Mouse (Mus musculus) neural tube, embryonic 15.5 days (tissue): ENCODE data around the gene Adcy1. TPM values are rescaled to one million over a fixed set of nuclear protein-coding genes. Genes with fewer than 3 reads are reported as not detected.

Experiments
- ATAC-seq: fragments of 200-750 bp; cut with Nextera tagmentation; 2 replicates; pipeline ENCODE4 v1.8.0; 2017; ENCODE audit warnings: mild to moderate bottlenecking, moderate TSS enrichment, moderate library complexity; ENCODE audit not compliant: low FRiP score
- H3K27ac ChIP-seq: fragments of 300-500 bp; sonication (generic); replicated peaks from 2 replicates; pipeline ENCODE4 v1.5.1; 2015; ENCODE audit warnings: mild to moderate bottlenecking, inconsistent platforms
- H3K27me3 ChIP-seq: fragments of 300-500 bp; sonication (generic); replicated peaks from 2 replicates; pipeline ENCODE4 v1.6.1; 2015; ENCODE audit warnings: inconsistent platforms
- H3K36me3 ChIP-seq: fragments of 300-500 bp; sonication (generic); 2 replicates; pipeline ENCODE4 v1.6.1; 2015; ENCODE audit warnings: inconsistent platforms
- H3K4me1 ChIP-seq: fragments of 300-500 bp; sonication (generic); 2 replicates; pipeline ENCODE4 v1.6.1; 2015; ENCODE audit warnings: inconsistent platforms
- H3K4me2 ChIP-seq: fragments of 300-500 bp; sonication (generic); 2 replicates; pipeline ENCODE4 v1.6.1; 2015; ENCODE audit warnings: inconsistent platforms, mild to moderate bottlenecking, moderate library complexity
- H3K4me3 ChIP-seq: fragments of 300-500 bp; sonication (generic); replicated peaks from 2 replicates; pipeline ENCODE4 v1.5.1; 2015; ENCODE audit warnings: mild to moderate bottlenecking, inconsistent platforms
- H3K9ac ChIP-seq: fragments of 300-500 bp; sonication (generic); replicated peaks from 2 replicates; pipeline ENCODE4 v1.6.1; 2015; ENCODE audit warnings: mild to moderate bottlenecking, inconsistent platforms
- H3K9me3 ChIP-seq: fragments of 300-500 bp; sonication (generic); replicated peaks from 2 replicates; pipeline ENCODE4 v1.6.1; 2016; ENCODE audit warnings: inconsistent platforms
- WGBS: fragments of 180-500 bp; shearing (Covaris S2); methylation state at CpG from one replicate; pipeline ENCODE4 v1.1.7; 2015; ENCODE audit warnings: mixed read lengths; 5-methylcytosine and 5-hydroxymethylcytosine counted together
- polyA plus RNA-seq: library from polyadenylated mRNA; unstranded; fragments of >200 nt; fragmentation: Nextera tagmentation; extraction: Ambion mirVana; gene quantifications from 2 replicates; pipeline ENCODE4 v1.2.1, GENCODE M21; 2015

Gene Adcy1
- polyA plus RNA-seq, 1 experiment from 2014 or later, result 13.3 TPM

DNA sequence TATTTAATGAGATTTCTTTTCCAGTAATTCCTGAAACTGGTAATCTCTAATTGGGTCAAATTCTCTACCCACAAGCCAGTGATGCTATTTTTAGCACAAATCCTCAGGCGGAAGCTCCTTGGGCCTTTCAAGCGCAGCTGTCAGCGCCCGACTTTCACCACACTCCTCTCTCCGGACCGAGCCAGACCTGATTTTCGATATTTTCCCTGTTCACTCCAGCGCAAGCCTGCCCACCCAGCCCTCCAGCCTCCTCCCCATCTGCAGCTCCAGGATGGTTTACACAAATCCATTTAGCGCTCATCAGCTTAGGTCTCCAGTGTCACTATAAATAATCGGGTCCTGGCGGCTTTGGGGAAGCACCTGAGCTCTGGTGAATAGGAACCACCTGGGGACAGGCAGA, 7.2 kb upstream of the Adcy1 start:
- WGBS, result 17% methylated on average over 11 of the region's 11 CpGs
- Histone ChIP-seq H3K4me1 (peaks cover 15% of the 10 kb centered on the region), H3K9me3 (no peaks in the 10 kb centered on the region), H3K27ac (peak overlapping the region; percentile 54; the same call in 1 of the 2 replicates), H3K27me3 (peaks cover 18% of the 10 kb centered on the region; the same call in 1 of the 2 replicates), H3K9ac (no peak overlapping the region), H3K4me3 (no peak overlapping the region), H3K4me2 (peak overlapping the region; percentile 39), H3K36me3 (no peaks in the 10 kb centered on the region)
- 0 out of 2 replicates have a peak, but pooled peaks have one; percentile 25 for ATAC-seq

DNA sequence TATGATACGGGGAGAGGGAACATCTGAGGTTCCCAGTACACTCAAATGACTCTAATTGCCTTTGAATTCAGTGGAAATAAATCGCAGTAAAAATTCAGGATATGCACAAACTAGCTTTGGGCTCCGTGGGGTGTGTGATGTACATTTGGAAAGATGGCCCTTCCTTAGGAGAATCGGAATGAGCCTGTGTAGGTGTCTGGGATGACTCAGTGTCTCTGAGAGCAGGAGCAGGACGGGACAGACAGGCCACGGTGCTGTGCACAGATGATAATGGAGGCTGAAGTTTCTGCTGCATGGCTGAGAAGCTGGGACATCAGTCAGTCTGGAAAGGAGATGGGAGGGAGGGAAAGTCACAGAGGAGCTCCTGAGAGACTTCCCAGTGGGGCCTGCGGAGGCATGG, 5.5 kb upstream of the Adcy1 start:
- WGBS, result 85% methylated on average over 7 of the region's 7 CpGs
- H3K9ac ChIP-seq, result no peak overlapping the region
- H3K27me3 ChIP-seq, result peaks cover 25% of the 10 kb centered on the region; the same call in 1 of the 2 replicates
- peaks cover 20% of the 10 kb centered on the region for H3K4me1 ChIP-seq
- no peaks in the 10 kb centered on the region for H3K36me3 ChIP-seq
- no peak overlapping the region for H3K27ac ChIP-seq
- no peak for ATAC-seq
- H3K4me2 ChIP-seq, result no peak overlapping the region
- no peaks in the 10 kb centered on the region for H3K9me3 ChIP-seq
- no peak overlapping the region for H3K4me3 ChIP-seq

DNA sequence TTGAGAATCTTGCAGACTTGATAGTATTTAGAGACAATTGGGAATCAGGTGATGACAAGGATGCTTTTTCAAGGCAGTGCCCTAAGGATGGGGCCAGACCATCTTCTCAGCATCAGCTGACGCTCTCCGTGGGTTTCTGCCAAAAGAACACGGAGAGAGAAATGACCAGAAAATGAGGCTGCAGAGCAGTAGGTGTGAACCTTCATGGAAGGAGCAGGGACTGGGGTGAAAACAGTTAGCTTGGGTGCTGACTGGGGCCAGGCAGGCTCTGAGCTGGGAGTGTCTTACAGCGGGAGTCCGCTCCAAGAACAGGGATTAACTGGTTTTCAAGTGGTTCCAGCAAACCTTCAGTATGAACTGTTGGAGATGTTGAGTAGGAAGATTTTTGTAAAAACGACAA, 1.3 kb upstream of the Adcy1 start:
- Histone ChIP-seq H3K27me3 (peaks cover 23% of the 10 kb centered on the region), H3K9ac (no peak overlapping the region), H3K36me3 (no peaks in the 10 kb centered on the region), H3K4me3 (no peak overlapping the region), H3K9me3 (no peaks in the 10 kb centered on the region), H3K4me2 (no peak overlapping the region), H3K4me1 (peaks cover 40% of the 10 kb centered on the region), H3K27ac (no peak overlapping the region)
- no peak for ATAC-seq
- 43% methylated on average over 6 of the region's 6 CpGs for WGBS

DNA sequence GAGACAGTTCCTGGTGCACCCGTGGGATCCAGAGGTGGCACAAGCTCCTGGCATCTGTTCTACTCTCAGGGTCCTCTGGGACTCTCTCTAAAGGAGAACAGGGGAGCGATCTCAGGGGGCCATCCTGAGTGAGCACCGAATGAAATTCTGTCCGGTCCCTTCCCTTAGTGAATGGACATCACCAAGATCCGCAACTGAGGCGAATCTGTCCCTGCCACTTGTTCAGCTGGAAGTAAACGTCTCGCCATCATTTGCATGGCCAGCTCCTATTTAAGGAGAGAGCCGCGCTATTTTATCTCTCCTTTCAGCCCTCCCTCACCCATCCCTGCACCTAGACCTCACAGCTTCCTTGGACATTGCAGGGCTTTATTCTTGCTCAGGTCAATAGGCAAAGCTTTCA, 723 bp upstream of the Adcy1 start:
- Histone ChIP-seq H3K36me3 (no peaks in the 10 kb centered on the region), H3K27me3 (peaks cover 19% of the 10 kb centered on the region), H3K4me2 (peak overlapping the region; percentile 71), H3K4me3 (peak overlapping the region; percentile 72), H3K27ac (0 out of 2 replicates have a peak overlapping the region, but pooled peaks have one; percentile 70), H3K9me3 (no peaks in the 10 kb centered on the region), H3K4me1 (peaks cover 46% of the 10 kb centered on the region), H3K9ac (peak overlapping the region; percentile 70)
- ATAC-seq, result peak; percentile 11
- 8% methylated on average over 10 of the region's 10 CpGs for WGBS

DNA sequence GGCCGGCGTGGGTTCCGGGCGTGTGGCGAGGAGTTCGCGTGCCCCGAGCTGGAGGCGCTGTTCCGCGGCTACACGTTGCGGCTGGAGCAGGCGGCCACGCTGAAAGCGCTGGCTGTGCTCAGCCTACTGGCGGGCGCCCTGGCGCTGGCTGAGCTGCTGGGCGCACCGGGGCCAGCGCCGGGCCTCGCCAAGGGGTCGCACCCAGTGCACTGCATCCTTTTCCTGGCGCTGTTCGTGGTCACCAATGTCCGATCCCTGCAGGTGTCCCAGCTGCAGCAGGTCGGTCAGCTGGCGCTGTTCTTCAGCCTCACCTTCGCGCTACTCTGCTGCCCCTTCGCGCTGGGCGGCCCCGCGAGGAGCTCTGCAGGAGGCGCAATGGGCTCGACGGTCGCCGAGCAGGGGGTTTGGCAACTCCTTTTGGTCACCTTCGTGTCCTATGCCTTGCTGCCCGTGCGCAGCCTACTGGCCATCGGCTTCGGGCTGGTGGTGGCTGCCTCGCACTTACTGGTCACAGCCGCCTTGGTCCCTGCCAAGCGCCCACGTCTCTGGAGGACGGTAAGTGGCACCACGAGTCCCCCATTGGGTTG, 485 bp downstream of the Adcy1 start:
- no peaks in the 10 kb centered on the region for H3K36me3 ChIP-seq
- peaks cover 19% of the 10 kb centered on the region for H3K27me3 ChIP-seq
- no peaks in the 10 kb centered on the region for H3K9me3 ChIP-seq
- H3K4me3 ChIP-seq, result peak overlapping the region; percentile 72
- WGBS, result 1% methylated on average over 41 of the region's 53 CpGs
- H3K4me1 ChIP-seq, result peaks cover 53% of the 10 kb centered on the region
- H3K9ac ChIP-seq, result peak overlapping the region; percentile 74
- H3K27ac ChIP-seq, result peak overlapping the region; percentile 72
- peak; percentile 39 for ATAC-seq
- H3K4me2 ChIP-seq, result peak overlapping the region; percentile 71

DNA sequence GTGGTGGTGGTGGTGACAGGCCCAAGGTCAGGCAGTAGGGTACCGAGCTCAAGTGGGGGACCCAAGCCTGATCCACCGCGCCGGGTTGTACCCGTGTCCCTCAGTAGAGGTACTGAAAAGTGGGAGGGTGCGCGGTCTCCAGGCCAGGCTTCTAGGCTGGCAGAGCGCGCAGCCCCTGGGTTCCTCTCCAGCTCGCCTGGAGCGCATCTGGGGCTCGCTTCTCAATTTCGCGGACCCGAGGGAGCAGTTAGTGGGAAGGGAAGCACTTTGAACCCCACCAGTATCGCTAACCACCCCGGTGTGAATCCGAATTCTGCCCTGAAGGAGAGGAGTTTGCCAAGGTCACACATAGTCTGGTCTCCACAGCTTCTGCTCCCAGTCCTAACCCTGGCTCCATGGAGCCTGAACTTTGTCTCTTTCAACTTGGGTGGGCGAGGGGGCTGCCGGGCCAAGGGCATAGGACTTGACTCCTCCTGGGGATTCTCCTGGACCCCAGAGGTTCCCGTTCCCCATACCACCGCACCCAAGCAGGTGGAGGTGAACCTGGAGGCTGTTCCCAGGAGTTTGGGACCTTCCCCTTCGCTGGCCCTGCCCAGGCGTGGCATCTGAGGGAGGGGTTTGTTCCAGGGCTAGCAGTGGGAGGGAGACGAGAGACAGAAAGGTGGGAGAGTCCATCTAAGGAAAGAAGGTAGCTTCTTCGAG, 1.3 kb downstream of the Adcy1 start:
- Histone ChIP-seq H3K36me3 (no peaks in the 10 kb centered on the region), H3K9ac (peak overlapping the region; percentile 74), H3K4me3 (peak overlapping the region; percentile 72), H3K9me3 (no peaks in the 10 kb centered on the region), H3K4me2 (peak overlapping the region; percentile 71), H3K4me1 (peaks cover 54% of the 10 kb centered on the region), H3K27ac (no peak overlapping the region), H3K27me3 (peaks cover 19% of the 10 kb centered on the region)
- WGBS, result 3% methylated on average over 26 of the region's 26 CpGs
- 0 out of 2 replicates have a peak, but pooled peaks have one; percentile 16 for ATAC-seq

DNA sequence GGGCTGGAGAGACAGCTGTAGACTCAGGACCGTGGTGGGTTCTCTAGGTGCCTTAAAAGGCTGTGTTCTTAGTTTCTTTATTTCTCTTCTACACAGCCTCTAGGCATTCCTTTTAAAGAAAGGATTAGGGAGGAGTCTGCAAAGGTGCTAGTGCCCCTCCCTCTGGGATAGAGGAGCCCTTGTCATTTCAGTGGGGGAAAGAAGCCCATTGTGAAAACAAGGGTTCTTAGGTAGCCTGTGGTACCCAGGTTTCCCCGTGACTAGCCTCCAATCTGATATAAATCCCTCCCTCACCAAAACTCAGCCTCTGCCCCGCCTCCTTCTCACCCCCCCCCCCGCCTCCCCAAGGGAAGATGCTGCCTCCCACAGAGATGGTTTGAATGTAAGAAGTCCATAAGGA, 2.1 kb downstream of the Adcy1 start:
- 15% methylated on average over 4 of the region's 4 CpGs for WGBS

DNA sequence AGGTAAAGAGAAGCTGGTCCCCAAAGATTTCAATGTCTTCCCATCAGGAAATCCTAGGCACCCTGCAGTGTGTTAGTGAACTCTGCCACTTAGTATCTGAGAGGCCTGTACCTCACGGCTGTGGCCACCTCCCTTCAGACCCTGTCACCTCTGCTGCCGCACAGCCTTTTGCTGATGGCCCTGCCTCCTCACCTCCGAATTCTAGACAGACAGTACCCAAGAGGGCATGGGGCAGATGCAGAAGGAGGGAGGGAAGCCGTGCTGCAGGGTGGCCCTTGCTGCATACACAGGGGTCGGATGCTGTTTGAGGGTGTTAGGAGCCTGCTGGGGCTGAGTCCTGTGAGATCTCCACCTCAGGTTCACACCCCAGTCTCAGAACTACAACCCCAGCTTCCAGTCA, 2.6 kb downstream of the Adcy1 start:
- no peak for ATAC-seq
- Histone ChIP-seq H3K36me3 (no peaks in the 10 kb centered on the region), H3K4me2 (peak overlapping the region; percentile 71), H3K9ac (peak overlapping the region; percentile 74), H3K27me3 (peaks cover 15% of the 10 kb centered on the region), H3K9me3 (no peaks in the 10 kb centered on the region), H3K4me3 (peak overlapping the region; percentile 72), H3K27ac (no peak overlapping the region), H3K4me1 (peaks cover 64% of the 10 kb centered on the region)
- WGBS, result 49% methylated on average over 5 of the region's 5 CpGs

More for the DNA sequence above, 2.1 kb downstream of the Adcy1 start:
- no peak for ATAC-seq
- Histone ChIP-seq H3K4me3 (peak overlapping the region; percentile 72), H3K4me1 (peaks cover 59% of the 10 kb centered on the region), H3K27me3 (peaks cover 19% of the 10 kb centered on the region), H3K4me2 (peak overlapping the region; percentile 71), H3K36me3 (no peaks in the 10 kb centered on the region), H3K9me3 (no peaks in the 10 kb centered on the region), H3K9ac (peak overlapping the region; percentile 74), H3K27ac (no peak overlapping the region)

DNA sequence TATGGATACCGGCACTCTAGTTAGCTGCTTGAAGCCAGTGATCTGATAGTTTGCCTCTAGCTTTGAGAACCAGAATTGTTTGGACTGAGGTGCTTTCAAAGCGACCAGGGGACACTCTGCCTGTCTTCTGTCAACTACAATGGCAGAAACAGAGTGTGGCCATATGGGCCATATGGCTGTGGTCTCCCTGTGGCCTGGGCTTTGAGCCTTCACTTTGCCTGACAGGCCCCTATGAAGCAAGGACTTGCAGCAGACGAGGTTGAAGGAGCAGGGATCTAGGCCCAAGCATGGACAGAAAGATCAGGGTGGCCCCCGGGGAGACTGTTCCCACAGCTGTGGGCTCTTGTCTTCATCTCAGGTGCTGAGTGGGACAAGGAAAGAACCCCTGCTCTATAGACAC, 4.0 kb downstream of the Adcy1 start:
- WGBS, result 82% methylated on average over 4 of the region's 4 CpGs

DNA sequence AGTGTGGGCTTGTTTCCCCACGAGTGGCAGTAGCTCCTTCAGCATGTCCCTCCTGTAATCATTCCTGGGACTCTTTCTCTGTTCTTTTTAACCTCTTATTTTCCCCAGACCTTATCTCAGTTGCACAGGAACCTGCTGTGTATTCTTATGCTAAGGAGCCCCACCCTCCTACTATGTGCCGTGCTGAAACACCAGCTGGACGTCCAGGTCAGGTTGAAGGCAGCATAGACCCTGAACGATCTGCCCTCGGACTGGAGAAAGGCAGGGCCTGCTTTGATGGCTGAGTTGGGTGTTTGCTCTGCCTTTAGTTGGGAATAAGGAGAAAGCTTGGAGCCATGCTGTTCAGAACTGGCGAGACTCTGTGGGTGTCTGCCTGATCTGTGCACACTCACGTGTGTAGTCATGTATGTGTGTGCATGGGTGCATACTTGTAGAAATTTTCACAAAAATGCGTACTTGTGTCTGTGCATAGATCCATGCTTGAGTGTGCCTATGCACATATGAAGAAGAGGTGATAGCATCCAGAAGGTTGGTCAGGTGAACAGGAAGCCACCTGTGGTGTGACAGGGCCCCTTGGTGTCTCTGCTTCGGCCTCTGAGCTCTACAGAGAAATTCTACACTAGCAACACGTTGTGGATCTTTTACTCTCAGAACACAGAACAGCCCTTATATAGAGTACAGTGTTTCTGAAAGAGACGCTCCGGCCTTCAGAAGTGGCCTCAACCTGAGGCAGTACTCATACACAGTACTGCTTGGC, 5.4 kb downstream of the Adcy1 start:
- peaks cover 6% of the 10 kb centered on the region for H3K27me3 ChIP-seq
- no peaks in the 10 kb centered on the region for H3K36me3 ChIP-seq
- H3K27ac ChIP-seq, result no peak overlapping the region
- 88% methylated on average over 12 of the region's 12 CpGs for WGBS
- H3K4me2 ChIP-seq, result no peak overlapping the region
- H3K4me3 ChIP-seq, result no peak overlapping the region
- no peak overlapping the region for H3K9ac ChIP-seq
- no peak for ATAC-seq
- H3K4me1 ChIP-seq, result peaks cover 67% of the 10 kb centered on the region
- no peaks in the 10 kb centered on the region for H3K9me3 ChIP-seq

More for the DNA sequence above, 4.0 kb downstream of the Adcy1 start:
- Histone ChIP-seq H3K36me3 (no peaks in the 10 kb centered on the region), H3K27ac (no peak overlapping the region), H3K9ac (no peak overlapping the region), H3K4me2 (peak overlapping the region; percentile 71), H3K4me1 (peaks cover 70% of the 10 kb centered on the region), H3K4me3 (no peak overlapping the region), H3K27me3 (peaks cover 8% of the 10 kb centered on the region), H3K9me3 (no peaks in the 10 kb centered on the region)
- no peak for ATAC-seq

DNA sequence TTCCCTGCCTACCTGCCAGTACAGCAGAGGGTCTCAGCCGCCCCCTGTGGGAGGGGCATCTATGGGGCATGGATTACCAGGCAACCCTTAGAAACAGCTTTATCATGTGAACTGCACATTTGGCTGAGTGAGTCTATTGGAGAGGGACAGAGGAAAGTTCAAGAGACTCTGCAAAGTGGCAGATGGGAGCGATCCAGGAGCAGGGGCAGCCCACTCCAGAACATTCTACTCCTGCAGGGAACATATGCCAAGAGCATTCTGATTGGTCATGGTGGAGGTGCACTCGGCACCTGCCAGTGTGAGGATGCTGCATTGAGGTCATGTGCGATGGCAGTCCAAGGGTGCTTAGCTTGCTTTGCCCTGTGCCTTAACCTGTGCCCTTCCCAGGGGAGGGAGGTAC, 6.5 kb downstream of the Adcy1 start:
- no peak overlapping the region for H3K9ac ChIP-seq
- no peak overlapping the region for H3K4me2 ChIP-seq
- H3K27me3 ChIP-seq, result peaks cover 3% of the 10 kb centered on the region
- no peak overlapping the region for H3K4me3 ChIP-seq
- no peak for ATAC-seq
- H3K27ac ChIP-seq, result no peak overlapping the region
- peaks cover 56% of the 10 kb centered on the region for H3K4me1 ChIP-seq
- H3K9me3 ChIP-seq, result no peaks in the 10 kb centered on the region
- H3K36me3 ChIP-seq, result no peaks in the 10 kb centered on the region
- 91% methylated on average over 4 of the region's 4 CpGs for WGBS
